In the genomic region with DNA sequence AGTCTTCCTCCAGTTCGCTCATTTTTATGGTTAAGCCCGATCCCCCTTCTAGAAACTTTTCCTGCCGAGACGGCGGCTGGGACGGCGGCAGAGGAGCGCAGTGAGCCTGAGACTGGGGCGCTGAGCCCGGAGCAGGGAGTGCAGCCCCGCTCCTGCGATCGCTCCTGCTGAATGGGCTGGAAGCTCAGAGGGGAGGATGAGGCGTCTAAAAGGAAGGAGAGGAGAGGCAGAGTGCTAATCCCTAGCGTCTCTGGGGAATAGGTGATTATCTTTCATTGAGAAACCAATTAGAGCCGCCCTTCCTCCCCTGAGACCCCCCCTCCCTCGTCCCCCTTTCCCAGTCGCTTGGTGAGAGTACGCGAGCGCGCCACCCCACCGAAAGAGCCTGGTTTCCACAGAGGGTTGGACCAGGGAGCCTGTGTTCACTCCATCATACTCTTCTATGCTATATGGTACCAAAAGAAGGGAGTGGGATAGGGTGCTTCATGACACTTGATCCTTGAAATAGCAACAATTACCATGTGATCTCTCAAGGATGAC, we compare ENCODE assay signal across 7 mouse cellular contexts. TPM values are rescaled to one million over a fixed set of nuclear protein-coding genes. Genes with fewer than 3 reads are reported as not detected.
DNase-seq lines count a peak whose midpoint lies in the region; ATAC-seq and TF ChIP-seq lines count a peak whose summit lies in the region.

A gene (minus strand): TSS at position 233 of the 540 bp plus-strand sequence.

- peak within 1 kb of the TSS; percentile 81 for H3K27ac ChIP-seq in forebrain, embryonic 10.5 days
- peak within 1 kb of the TSS; percentile 85 for H3K27ac ChIP-seq in heart, postnatal 0 days (ENCODE audit: low read depth)
- H3K27ac ChIP-seq in macrophage: 0 out of 2 replicates have a peak within 1 kb of the TSS, but pooled peaks have one; percentile 36

- H3K9me3 ChIP-seq in E14TG2a.4 (ENCODE audit: low read length): no peaks in the 10 kb centered on the region
- no peaks in the 10 kb centered on the region for H3K9me3 ChIP-seq in forebrain, embryonic 10.5 days
- no peaks in the 10 kb centered on the region for H3K9me3 ChIP-seq in heart, postnatal 0 days (replicated peaks; ENCODE audit: control insufficient read depth, low read length)

- TF ChIP-seq EP300 in heart, postnatal 0 days (IDR thresholded peaks at IDR 0.05; ENCODE audit: low read depth): no peak

- DNase-seq in MN1 (ENCODE audit: low spot score): peak; percentile 59
- DNase-seq in forebrain, embryonic 10.5 days (ENCODE audit: extremely low spot score, low spot score): no peak
- DNase-seq in heart, postnatal 0 days (ENCODE audit: low spot score): peak; percentile 82
- peak in 1 of 2 experiments; percentile 11 for DNase-seq in layer of hippocampus, postnatal 14 days (ENCODE audit: low spot score in 2 of 2)
- peak; percentile 46 for DNase-seq in testis, postnatal 10 days (ENCODE audit: low spot score)

- peak within 1 kb of the TSS; percentile 68 for H3K4me2 ChIP-seq in heart, postnatal 0 days (ENCODE audit: low read depth, low read length)

- no peaks in the 10 kb centered on the region for H3K79me2 ChIP-seq in macrophage (ENCODE audit: inconsistent target)

- H3K9ac ChIP-seq in heart, postnatal 0 days (replicated peaks; ENCODE audit: low read depth, low read length): peak within 1 kb of the TSS; percentile 64

- H3K36me3 ChIP-seq in E14TG2a.4 (ENCODE audit: insufficient read depth, low read length): no peaks in the 10 kb centered on the region
- H3K36me3 ChIP-seq in forebrain, embryonic 10.5 days (replicated peaks): no peaks in the 10 kb centered on the region
- H3K36me3 ChIP-seq in heart, postnatal 0 days (replicated peaks; ENCODE audit: control insufficient read depth, insufficient read depth, low read length): no peaks in the 10 kb centered on the region
- H3K36me3 ChIP-seq in macrophage (ENCODE audit: inconsistent target): no peaks in the 10 kb centered on the region

- TF ChIP-seq CTCF in E14TG2a.4 (conservative IDR thresholded peaks at IDR 0.05; ENCODE audit: low read length): no peak
- TF ChIP-seq CTCF in heart, postnatal 0 days (IDR thresholded peaks at IDR 0.05; ENCODE audit: low read depth): no peak

- 0% methylated on average over 23 of the region's 23 CpGs for WGBS in forebrain, embryonic 10.5 days
- under 1% methylated on average over 23 of the region's 23 CpGs for WGBS in heart, postnatal 0 days
- WGBS in macrophage (ENCODE audit: missing documents): 4% methylated on average over 23 of the region's 23 CpGs

- H3K4me3 ChIP-seq in E14TG2a.4 (replicated peaks; ENCODE audit: low read length) (peak within 1 kb of the TSS; percentile 84), macrophage (ENCODE audit: inconsistent target) (peak within 1 kb of the TSS; percentile 46)
- peak within 1 kb of the TSS; percentile 60 for H3K4me3 ChIP-seq in forebrain, embryonic 10.5 days
- peak within 1 kb of the TSS; percentile 63 for H3K4me3 ChIP-seq in heart, postnatal 0 days (ENCODE audit: low read depth, low read length)

- H3K27me3 ChIP-seq in E14TG2a.4 (ENCODE audit: insufficient read depth, low read length): peaks cover 65% of the 10 kb centered on the region
- H3K27me3 ChIP-seq in forebrain, embryonic 10.5 days (ENCODE audit: poor library complexity, severe bottlenecking): peaks cover 59% of the 10 kb centered on the region
- H3K27me3 ChIP-seq in heart, postnatal 0 days (ENCODE audit: control insufficient read depth, insufficient read depth, low read length): no peaks in the 10 kb centered on the region

- peak; percentile 73 for ATAC-seq in heart, postnatal 0 days (ENCODE audit: insufficient read depth, low read depth)

- H3K4me1 ChIP-seq in E14TG2a.4 (replicated peaks; ENCODE audit: low read depth, low read length): peaks cover 20% of the 10 kb centered on the region
- peaks cover 36% of the 10 kb centered on the region for H3K4me1 ChIP-seq in forebrain, embryonic 10.5 days
- peaks cover 5% of the 10 kb centered on the region; the same call in 1 of the 2 replicates for H3K4me1 ChIP-seq in heart, postnatal 0 days (ENCODE audit: control insufficient read depth, insufficient read depth)

RNA-seq across cellular contexts. Expression of the gene that starts here (rescaled TPM):
- polyA plus RNA-seq in forebrain, embryonic 10.5 days (2016; fragmentation: Nextera tagmentation; extraction: Ambion mirVana): 3.5 and 3.9 TPM in 2 replicates
- total RNA-seq in heart, postnatal 0 days (2014; rRNA removed; ENCODE audit: low replicate concordance): 11.2 and 14.6 TPM in 2 replicates
- polyA plus RNA-seq in heart, postnatal 0 days (2015; fragmentation: Nextera tagmentation; extraction: Ambion mirVana): 4.5 TPM in 2 replicates
- 10 to 100 TPM; 21.9 to 23.4 TPM for total RNA-seq in layer of hippocampus, postnatal 14 days (2021)
- total RNA-seq in macrophage (2018; cell fraction: chromatin; rRNA removed): 100 to 1,000 TPM in 3 of 26 experiments, 10 to 100 TPM in 18, 1 to 10 TPM in 5; 2.6 to 185 (median 27.8) TPM
- total RNA-seq in macrophage (2018; cell fraction: cytosol; rRNA removed): 1 to 10 TPM in 22 of 26 experiments, under 1 TPM in 4; 0.37 to 8.6 (median 4.4) TPM
- total RNA-seq in macrophage (2018; cell fraction: nucleus; rRNA removed): 100 to 1,000 TPM in 6 of 26 experiments, 10 to 100 TPM in 16, 1 to 10 TPM in 4; 2.5 to 130 (median 32.0) TPM
- 1.1 to 3.4 TPM (median 2.5 TPM) in 3 replicates for polyA plus RNA-seq in macrophage (2018)
